Mouse (Mus musculus): ENCODE data around the gene Foxk1. TPM values are rescaled to one million over a fixed set of nuclear protein-coding genes. Genes with fewer than 3 reads are reported as not detected.
A peak's percentile ranks its signal among the peaks of the same experiment; 100 is the strongest.

The Foxk1 gene
- polyA plus RNA-seq, 1 experiment: 26.1 TPM

DNA sequence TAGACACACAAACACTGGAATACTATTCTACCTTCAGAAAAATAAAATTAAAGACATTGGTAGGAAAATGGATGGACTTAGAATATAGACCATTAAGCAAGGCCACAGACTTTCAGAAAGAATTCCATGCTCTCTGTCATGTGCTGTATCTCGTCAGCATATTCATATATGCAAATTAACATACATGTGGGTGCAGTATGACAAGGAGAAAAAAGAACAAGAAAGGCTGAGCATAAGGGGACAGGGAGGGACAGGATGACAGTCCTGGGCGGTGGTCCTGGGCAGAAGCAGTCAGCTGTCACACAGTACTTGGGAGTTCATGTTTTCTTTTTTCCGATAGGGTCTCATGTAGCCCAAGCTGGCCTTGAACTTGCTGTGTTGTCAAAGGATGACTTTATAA, 22.4 kb downstream of the Foxk1 start:
- no peak for DNase-seq
- 58% methylated on average over 3 of the region's 3 CpGs for WGBS
- H3K4me3 ChIP-seq (replicated peaks; ENCODE audit: extremely low read depth, low read depth, low read length): no peak overlapping the region
- TF ChIP-seq CTCF (IDR thresholded peaks at IDR 0.05; ENCODE audit: insufficient read depth, low read length): no peak
- TF ChIP-seq POLR2A (IDR thresholded peaks at IDR 0.05; ENCODE audit: borderline replicate concordance, extremely low read depth, low read depth, low read length): no peak
- peaks cover 44% of the 10 kb centered on the region for H3K4me1 ChIP-seq (ENCODE audit: control insufficient read depth, insufficient read depth, low read length)

- no peak for TF ChIP-seq CTCF (IDR thresholded peaks at IDR 0.05; ENCODE audit: insufficient read depth, low read length)
- peak; percentile 36; the same call in 1 of the 2 replicates for TF ChIP-seq POLR2A (IDR thresholded peaks at IDR 0.05; ENCODE audit: borderline replicate concordance, extremely low read depth, low read depth, low read length)
- H3K4me1 ChIP-seq (ENCODE audit: control insufficient read depth, insufficient read depth, low read length): peaks cover 44% of the 10 kb centered on the region
Observed at GRCm38 (mm10) chr5:142424627-142425349, 23.5 kb downstream of the Foxk1 start.

DNA sequence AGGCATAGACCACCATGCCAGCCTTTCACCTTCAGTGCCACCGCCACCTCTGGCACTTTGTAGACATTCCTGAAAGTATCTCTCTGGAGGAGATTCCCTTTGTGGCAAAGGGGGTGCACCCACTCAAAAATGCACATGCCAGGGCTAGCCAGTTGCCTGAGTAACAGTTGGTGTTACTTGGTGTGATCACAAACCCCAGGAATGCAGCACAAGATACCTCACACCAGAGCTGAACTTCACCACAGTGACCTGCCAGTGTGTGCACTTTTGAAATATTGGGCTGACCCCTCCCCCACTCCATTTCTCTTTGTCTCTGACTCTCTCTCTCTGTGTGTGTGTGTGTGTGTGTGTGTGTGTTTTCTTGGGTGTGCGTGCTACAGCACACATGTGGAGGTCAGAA, 25.2 kb downstream of the Foxk1 start:
- DNase-seq: no peak
- 71% methylated on average over 2 of the region's 2 CpGs for WGBS
- H3K4me3 ChIP-seq (replicated peaks; ENCODE audit: extremely low read depth, low read depth, low read length): no peak overlapping the region
- peaks cover 46% of the 10 kb centered on the region for H3K4me1 ChIP-seq (ENCODE audit: control insufficient read depth, insufficient read depth, low read length)
- TF ChIP-seq CTCF (IDR thresholded peaks at IDR 0.05; ENCODE audit: insufficient read depth, low read length) (no peak), POLR2A (IDR thresholded peaks at IDR 0.05; ENCODE audit: borderline replicate concordance, extremely low read depth, low read depth, low read length) (no peak)

More at GRCm38 (mm10) chr5:142424627-142425349, 23.5 kb downstream of the Foxk1 start:
- H3K4me3 ChIP-seq (replicated peaks; ENCODE audit: extremely low read depth, low read depth, low read length): peak overlapping the region; percentile 46
- DNase-seq: peak; percentile 73
- WGBS: 15% methylated on average over 13 of the region's 13 CpGs

DNA sequence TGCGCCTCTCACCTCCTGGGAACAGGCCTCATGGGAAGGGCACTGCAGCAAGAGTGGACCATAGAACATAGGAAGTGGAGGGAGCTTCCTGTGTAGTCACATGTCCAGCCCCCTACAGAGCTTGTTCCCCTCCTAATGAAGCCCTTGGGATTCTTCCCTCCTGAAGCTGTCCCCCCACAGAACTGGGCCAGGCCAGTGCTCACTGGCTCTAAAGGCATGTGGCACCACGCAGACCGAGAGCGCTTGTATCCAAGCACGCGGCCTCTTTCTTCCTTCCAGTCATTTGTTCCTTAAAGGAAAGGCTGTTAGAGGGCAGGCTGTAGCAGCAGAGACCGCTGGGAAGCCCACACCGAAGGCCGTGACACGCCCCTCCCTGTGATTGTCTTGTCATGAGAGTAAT, 26.6 kb downstream of the Foxk1 start:
- Histone ChIP-seq H3K4me3 (replicated peaks; ENCODE audit: extremely low read depth, low read depth, low read length) (no peak overlapping the region), H3K4me1 (ENCODE audit: control insufficient read depth, insufficient read depth, low read length) (peaks cover 57% of the 10 kb centered on the region)
- TF ChIP-seq POLR2A (IDR thresholded peaks at IDR 0.05; ENCODE audit: borderline replicate concordance, extremely low read depth, low read depth, low read length): no peak
- no peak for DNase-seq
- WGBS: 54% methylated on average over 10 of the region's 10 CpGs

- H3K4me1 ChIP-seq (ENCODE audit: control insufficient read depth, insufficient read depth, low read length): peaks cover 61% of the 10 kb centered on the region
- WGBS: 59% methylated on average over 6 of the region's 6 CpGs
Observed at GRCm38 (mm10) chr5:142428691-142429090, 27.4 kb downstream of the Foxk1 start.

GRCm38 (mm10) chr5:142431029-142431428, 29.7 kb downstream of the Foxk1 start:
- Histone ChIP-seq H3K4me1 (ENCODE audit: control insufficient read depth, insufficient read depth, low read length) (peaks cover 41% of the 10 kb centered on the region), H3K4me3 (replicated peaks; ENCODE audit: extremely low read depth, low read depth, low read length) (no peak overlapping the region)
- TF ChIP-seq POLR2A (IDR thresholded peaks at IDR 0.05; ENCODE audit: borderline replicate concordance, extremely low read depth, low read depth, low read length) (no peak), CTCF (IDR thresholded peaks at IDR 0.05; ENCODE audit: insufficient read depth, low read length) (no peak)
- 79% methylated on average over 12 of the region's 12 CpGs for WGBS
- no peak for DNase-seq

More at GRCm38 (mm10) chr5:142428691-142429090, 27.4 kb downstream of the Foxk1 start:
- no peak for DNase-seq
- no peak overlapping the region for H3K4me3 ChIP-seq (replicated peaks; ENCODE audit: extremely low read depth, low read depth, low read length)
- no peak for TF ChIP-seq CTCF (IDR thresholded peaks at IDR 0.05; ENCODE audit: insufficient read depth, low read length)

DNA sequence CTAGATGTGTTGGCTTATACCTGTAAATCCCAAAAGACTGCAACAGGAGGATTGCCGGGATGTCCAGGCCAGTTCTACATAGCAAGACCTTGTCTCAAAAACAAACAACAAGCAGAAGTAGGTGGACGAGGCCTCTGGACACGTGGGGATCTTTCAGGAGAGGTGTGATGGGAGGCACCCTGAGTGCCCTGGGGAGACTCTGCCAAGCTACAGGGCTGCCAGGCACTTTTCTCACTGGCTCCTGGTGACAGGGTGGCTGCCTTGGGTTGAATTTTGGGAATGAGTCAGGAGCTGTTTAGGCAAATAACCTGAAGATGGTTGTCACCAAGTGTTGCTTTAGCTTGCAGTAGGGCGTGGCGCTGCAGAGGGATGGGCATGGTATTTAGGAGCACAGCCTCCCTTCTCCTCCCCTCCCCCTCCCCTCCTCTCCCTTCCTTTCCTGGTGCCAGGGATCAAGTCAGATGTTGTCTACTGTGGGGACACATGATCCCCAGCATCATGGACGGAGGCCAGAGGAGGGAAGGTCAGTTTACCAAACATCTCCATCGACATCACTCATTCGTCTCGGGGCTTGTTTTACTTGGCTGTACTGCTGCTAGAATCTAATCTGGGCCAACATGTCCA, 30.6 kb downstream of the Foxk1 start:
- Histone ChIP-seq H3K4me1 (ENCODE audit: control insufficient read depth, insufficient read depth, low read length) (peaks cover 34% of the 10 kb centered on the region), H3K4me3 (replicated peaks; ENCODE audit: extremely low read depth, low read depth, low read length) (no peak overlapping the region)
- 37% methylated on average over 9 of the region's 9 CpGs for WGBS
- TF ChIP-seq POLR2A (IDR thresholded peaks at IDR 0.05; ENCODE audit: borderline replicate concordance, extremely low read depth, low read depth, low read length): no peak
- TF ChIP-seq CTCF (IDR thresholded peaks at IDR 0.05; ENCODE audit: insufficient read depth, low read length): no peak
- no peak for DNase-seq

DNA sequence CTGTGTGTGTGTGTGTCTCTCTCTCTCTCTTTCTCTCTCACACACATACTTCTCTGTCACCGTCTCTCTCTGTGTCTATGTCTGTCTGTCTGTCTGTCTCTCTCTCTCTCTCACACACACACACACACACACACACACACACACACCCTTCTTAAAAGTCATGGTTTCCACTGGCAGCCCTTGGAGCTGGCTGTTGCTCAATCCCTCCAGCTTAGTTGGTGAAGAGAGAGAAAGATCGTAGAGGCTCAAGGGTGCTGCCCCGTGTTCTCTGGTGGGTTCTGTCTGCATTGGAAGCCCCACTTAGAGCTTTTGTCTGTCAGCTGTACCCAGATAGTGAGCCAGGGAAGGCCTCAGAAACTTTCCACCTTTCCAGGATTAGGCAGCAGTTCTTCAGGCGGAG, 31.4 kb downstream of the Foxk1 start:
- Histone ChIP-seq H3K4me3 (replicated peaks; ENCODE audit: extremely low read depth, low read depth, low read length) (no peak overlapping the region), H3K4me1 (ENCODE audit: control insufficient read depth, insufficient read depth, low read length) (peaks cover 26% of the 10 kb centered on the region)
- TF ChIP-seq CTCF (IDR thresholded peaks at IDR 0.05; ENCODE audit: insufficient read depth, low read length) (no peak), POLR2A (IDR thresholded peaks at IDR 0.05; ENCODE audit: borderline replicate concordance, extremely low read depth, low read depth, low read length) (no peak)
- WGBS: 76% methylated on average over 4 of the region's 4 CpGs
- no peak for DNase-seq

DNA sequence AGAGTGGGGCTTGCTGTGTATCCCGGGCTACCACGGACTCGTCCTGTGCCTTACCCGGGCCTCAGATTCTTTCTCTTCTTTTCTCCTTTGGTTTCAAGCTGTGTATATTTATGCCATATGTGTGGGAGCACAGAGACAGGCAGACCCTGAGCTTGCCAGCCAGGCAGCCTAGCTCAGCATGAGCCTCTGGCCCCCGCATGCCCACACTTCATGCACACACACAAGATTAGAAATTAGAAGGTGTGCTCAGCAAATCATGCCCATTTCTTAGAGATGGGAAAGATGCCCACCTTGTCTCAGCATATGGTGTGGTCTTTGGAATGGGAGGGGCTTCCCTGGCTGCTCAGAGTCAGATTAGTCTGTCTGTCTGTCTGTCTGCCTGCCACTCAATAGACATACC, 32.8 kb downstream of the Foxk1 start:
- H3K4me3 ChIP-seq (replicated peaks; ENCODE audit: extremely low read depth, low read depth, low read length): no peak overlapping the region
- TF ChIP-seq POLR2A (IDR thresholded peaks at IDR 0.05; ENCODE audit: borderline replicate concordance, extremely low read depth, low read depth, low read length) (no peak), CTCF (IDR thresholded peaks at IDR 0.05; ENCODE audit: insufficient read depth, low read length) (no peak)
- 92% methylated on average over 5 of the region's 5 CpGs for WGBS
- H3K4me1 ChIP-seq (ENCODE audit: control insufficient read depth, insufficient read depth, low read length): peaks cover 26% of the 10 kb centered on the region
- no peak for DNase-seq

GRCm38 (mm10) chr5:142435736-142436135, 34.4 kb downstream of the Foxk1 start:
- no peak for TF ChIP-seq POLR2A (IDR thresholded peaks at IDR 0.05; ENCODE audit: borderline replicate concordance, extremely low read depth, low read depth, low read length)
- TF ChIP-seq CTCF (IDR thresholded peaks at IDR 0.05; ENCODE audit: insufficient read depth, low read length): no peak
- Histone ChIP-seq H3K4me3 (replicated peaks; ENCODE audit: extremely low read depth, low read depth, low read length) (no peak overlapping the region), H3K4me1 (ENCODE audit: control insufficient read depth, insufficient read depth, low read length) (peaks cover 32% of the 10 kb centered on the region)
- WGBS: 95% methylated on average over 15 of the region's 15 CpGs
- no peak for DNase-seq

Measured in lung, adult 2 months (tissue).